Mouse (Mus musculus) heart, adult 2 months (tissue): Measurements from ENCODE around the gene Dnmbp.

Experiments
- CTCF ChIP-seq: fragments of 200-600 bp; IDR thresholded peaks from 2 replicates; pipeline ENCODE4 v1.8.1; 2022; ENCODE audit warnings: antibody characterized with exemption, mild to moderate bottlenecking, moderate library complexity
- POLR2A ChIP-seq: fragments of 200-500 bp; IDR thresholded peaks from 2 replicates; pipeline ENCODE4 v1.6.1; 2011; ENCODE audit warnings: mild to moderate bottlenecking, low read depth, low read length, control low read depth; ENCODE audit not compliant: insufficient read depth

- TF ChIP-seq CTCF (no peak), POLR2A (no peak)
These were observed 3.1 kb upstream of the Dnmbp start for GRCm38 (mm10) chr19:43943076-43943475.
